Mouse (Mus musculus) E14TG2a.4 (cell line): ENCODE measurements around the gene Xrcc3.

ENCODE experiments used
- H3K27me3 ChIP-seq: 2 replicates; pipeline ENCODE4 v1.6.1; 2014; ENCODE audit warnings: low read length, control low read depth; ENCODE audit not compliant: insufficient read depth
- H3K36me3 ChIP-seq: 2 replicates; pipeline ENCODE4 v1.6.1; 2014; ENCODE audit warnings: low read length, control low read depth; ENCODE audit not compliant: insufficient read depth
- H3K4me1 ChIP-seq: replicated peaks from 2 replicates; pipeline ENCODE4 v1.6.1; 2014; ENCODE audit warnings: low read depth, low read length, control low read depth
- H3K4me3 ChIP-seq: replicated peaks from 2 replicates; pipeline ENCODE4 v1.5.1; 2014; ENCODE audit warnings: mild to moderate bottlenecking, low read length
- H3K9me3 ChIP-seq: 2 replicates; pipeline ENCODE4 v1.6.1; 2014; ENCODE audit warnings: low read length, control low read depth
- CTCF ChIP-seq: conservative IDR thresholded peaks from 2 replicates; pipeline ENCODE4 v1.5.1; 2014; ENCODE audit warnings: low read length
- NANOG ChIP-seq: IDR thresholded peaks from 2 replicates; pipeline ENCODE4 v1.6.1; 2014; ENCODE audit warnings: borderline replicate concordance, low read length, mixed read lengths
- POU5F1 ChIP-seq: IDR thresholded peaks from 2 replicates; pipeline ENCODE4 v1.6.1; 2014; ENCODE audit warnings: low read length, borderline replicate concordance

Gene Xrcc3

DNA sequence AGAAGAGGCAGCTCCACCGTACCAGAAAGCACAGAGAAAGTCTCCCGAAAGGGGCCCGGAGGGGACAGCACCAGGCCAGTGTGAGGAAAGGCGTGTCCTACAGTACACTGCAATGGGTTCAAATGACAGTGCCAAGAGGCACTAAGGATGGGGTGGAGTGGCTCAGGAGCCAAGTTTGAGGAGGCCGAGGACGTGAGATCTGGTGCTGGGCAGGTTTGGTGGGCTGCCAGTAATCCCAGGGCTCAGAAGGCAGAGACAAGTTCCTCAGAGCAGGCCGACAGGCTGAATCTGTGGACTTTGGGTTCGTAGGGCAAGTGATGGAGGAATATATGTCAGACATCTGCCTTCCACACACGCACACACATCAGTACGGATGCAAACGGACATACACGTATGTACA is 1.1 kb downstream of the Xrcc3 start:
- peak overlapping the region; percentile 98 for H3K4me3 ChIP-seq
- H3K4me1 ChIP-seq, result peaks cover 74% of the 10 kb centered on the region
- H3K36me3 ChIP-seq, result peaks cover 47% of the 10 kb centered on the region
- TF ChIP-seq CTCF (no peak), POU5F1 (no peak), NANOG (no peak)
- H3K9me3 ChIP-seq, result no peaks in the 10 kb centered on the region
- no peaks in the 10 kb centered on the region; the same call in 1 of the 2 replicates for H3K27me3 ChIP-seq

DNA sequence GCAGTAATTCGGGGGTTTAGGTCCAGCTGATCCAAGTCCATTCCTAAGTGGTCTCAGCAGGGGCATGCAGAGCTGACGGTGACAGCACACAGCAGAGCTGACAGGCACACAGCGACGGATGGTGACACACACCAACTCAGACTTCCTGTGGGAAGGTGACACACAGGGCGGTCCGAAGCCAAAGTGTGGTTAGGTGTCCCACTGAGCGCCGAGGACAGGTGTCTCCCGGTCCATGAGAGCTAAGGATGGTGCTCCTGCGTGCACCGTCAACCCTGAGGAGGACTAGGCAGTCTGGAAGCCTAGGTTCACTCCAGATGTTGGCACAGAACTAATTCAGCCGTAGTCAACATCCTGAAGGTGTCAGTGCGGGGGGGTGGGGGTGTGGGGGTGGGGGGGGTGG is 1.6 kb downstream of the Xrcc3 start:
- no peak overlapping the region for H3K4me3 ChIP-seq
- H3K36me3 ChIP-seq, result peaks cover 52% of the 10 kb centered on the region
- TF ChIP-seq CTCF (no peak), NANOG (no peak), POU5F1 (no peak)
- H3K27me3 ChIP-seq, result no peaks in the 10 kb centered on the region; the same call in 1 of the 2 replicates
- no peaks in the 10 kb centered on the region for H3K9me3 ChIP-seq
- H3K4me1 ChIP-seq, result peaks cover 73% of the 10 kb centered on the region

DNA sequence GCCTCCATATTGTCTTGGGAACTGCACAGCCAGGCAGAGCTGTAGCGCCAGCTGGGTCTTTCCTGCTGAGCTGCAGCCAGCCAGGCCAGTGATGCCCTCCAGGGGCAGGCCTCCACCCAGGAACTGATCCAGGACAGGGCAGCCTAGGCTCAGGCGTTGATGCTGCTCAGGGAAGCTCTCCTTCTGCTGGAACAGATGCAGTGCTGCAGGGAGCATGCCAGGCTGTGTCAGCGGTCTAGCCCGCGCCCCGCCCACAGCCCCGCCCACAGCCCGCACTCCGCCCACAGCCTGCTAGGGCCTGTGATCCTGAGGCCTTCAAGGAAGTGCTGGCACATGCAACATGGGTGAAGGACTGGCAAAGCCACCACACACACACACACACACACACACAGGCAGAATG is 3.9 kb downstream of the Xrcc3 start:
- H3K36me3 ChIP-seq, result peaks cover 72% of the 10 kb centered on the region
- H3K27me3 ChIP-seq, result no peaks in the 10 kb centered on the region; the same call in 1 of the 2 replicates
- 0 out of 2 replicates have a peak overlapping the region, but pooled peaks have one; percentile 26 for H3K4me3 ChIP-seq
- H3K9me3 ChIP-seq, result no peaks in the 10 kb centered on the region
- H3K4me1 ChIP-seq, result peaks cover 62% of the 10 kb centered on the region
- TF ChIP-seq CTCF (no peak), NANOG (no peak), POU5F1 (no peak)

DNA sequence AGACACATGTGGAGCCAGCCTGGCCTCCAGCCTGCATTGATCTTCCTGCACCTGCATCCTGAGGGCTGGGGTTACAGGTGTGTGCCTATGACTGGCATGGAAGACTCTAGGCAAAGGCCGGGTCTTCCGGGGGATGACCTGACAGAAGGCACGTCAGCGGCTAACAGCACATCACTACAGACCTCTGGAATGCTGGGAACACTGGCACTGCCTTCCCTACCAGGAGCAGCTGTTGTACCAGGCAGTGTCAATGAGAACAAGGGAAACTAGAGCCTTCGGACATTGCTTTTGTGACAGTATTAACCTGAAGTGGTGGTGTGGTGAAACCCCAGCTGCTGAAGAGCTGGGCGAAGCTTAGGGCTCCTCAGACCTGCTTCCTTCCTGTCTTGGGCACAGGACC is 4.9 kb downstream of the Xrcc3 start:
- no peak for TF ChIP-seq POU5F1
- TF ChIP-seq NANOG, result no peak
- no peak for TF ChIP-seq CTCF
- Histone ChIP-seq H3K36me3 (peaks cover 82% of the 10 kb centered on the region), H3K4me1 (peaks cover 60% of the 10 kb centered on the region), H3K27me3 (no peaks in the 10 kb centered on the region; the same call in 1 of the 2 replicates), H3K9me3 (no peaks in the 10 kb centered on the region), H3K4me3 (no peak overlapping the region)

DNA sequence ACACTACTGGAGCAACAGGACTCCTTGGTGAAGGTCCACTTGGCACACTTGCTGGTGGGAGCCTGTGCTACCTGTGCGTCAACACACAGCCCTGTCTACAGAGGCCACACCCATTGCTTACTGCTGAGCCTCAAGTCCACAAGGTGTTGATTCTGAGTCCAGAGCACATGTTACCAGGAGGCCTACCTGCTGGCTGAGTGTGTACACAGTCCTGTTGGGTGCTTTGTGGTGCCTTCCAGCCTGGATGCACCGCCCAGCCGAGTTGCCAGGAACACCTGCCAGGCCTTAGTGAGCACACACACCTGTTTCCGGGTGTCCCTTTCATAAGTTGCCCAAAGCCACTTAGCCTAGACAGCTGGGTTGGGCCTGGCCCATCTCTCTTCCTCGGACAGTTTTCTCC is 10.1 kb downstream of the Xrcc3 start:
- H3K4me1 ChIP-seq, result peaks cover 39% of the 10 kb centered on the region
- no peaks in the 10 kb centered on the region for H3K9me3 ChIP-seq
- no peaks in the 10 kb centered on the region for H3K27me3 ChIP-seq
- no peak for TF ChIP-seq CTCF
- no peak overlapping the region for H3K4me3 ChIP-seq
- H3K36me3 ChIP-seq, result peaks cover 97% of the 10 kb centered on the region

DNA sequence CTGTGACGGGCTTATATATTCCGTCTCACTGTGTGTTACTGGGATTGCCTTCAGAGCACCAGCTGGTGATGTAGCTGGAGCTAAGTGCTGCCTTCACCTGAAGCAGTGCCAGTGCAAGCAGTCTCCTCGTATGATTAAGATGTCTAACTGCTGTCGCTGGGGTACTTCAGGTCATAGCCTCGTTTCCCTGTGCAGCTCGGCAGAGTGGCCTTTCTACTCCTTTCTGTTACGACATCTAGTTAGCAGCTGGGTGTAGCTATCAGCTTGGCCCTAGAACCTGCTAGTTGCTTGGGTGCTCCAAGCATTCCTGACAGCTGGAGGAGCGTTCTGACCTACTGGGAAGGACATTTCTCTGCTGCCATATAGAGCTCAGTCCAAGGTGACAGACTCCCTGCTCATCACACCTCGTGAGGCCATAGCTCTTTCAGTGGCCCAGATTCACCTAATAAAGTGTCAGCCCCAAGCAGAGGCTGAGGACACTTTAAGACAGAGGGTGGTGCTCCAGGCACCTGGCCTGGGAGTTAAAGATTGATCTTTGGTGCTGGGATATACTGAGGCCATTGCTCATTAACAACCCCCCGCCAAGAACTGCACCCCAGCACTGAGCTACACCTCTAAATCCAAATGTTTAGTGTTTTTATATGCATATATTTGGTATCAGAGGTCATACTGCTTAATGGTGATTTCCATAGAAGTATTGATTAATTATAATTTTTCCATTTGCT is 13.1 kb downstream of the Xrcc3 start:
- Histone ChIP-seq H3K4me3 (no peak overlapping the region), H3K9me3 (no peaks in the 10 kb centered on the region)
- no peak for TF ChIP-seq NANOG
- TF ChIP-seq CTCF, result no peak
- TF ChIP-seq POU5F1, result no peak

DNA sequence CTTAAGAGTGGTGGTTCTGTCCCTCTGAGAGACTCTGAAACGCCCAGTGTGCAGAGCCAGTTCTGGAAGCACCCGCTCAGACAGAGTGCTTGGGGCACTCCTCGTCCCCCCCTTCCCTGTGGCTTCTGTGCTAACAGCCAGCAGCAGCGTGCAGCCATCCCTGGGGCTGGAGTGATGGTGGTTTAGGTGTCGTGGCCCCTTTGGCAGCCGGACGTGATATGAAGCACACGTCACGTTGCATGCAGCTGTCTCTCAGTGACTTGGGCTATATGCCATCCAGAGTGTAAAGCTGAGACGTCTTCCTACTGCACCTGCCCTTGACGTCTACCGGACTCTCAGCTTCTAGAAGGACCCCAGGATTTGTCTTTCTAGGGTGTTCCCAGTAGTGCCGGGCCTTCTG is 15.2 kb downstream of the Xrcc3 start:
- H3K27me3 ChIP-seq, result no peaks in the 10 kb centered on the region
- no peak overlapping the region for H3K4me3 ChIP-seq
- peaks cover 56% of the 10 kb centered on the region for H3K4me1 ChIP-seq
- H3K36me3 ChIP-seq, result peaks cover 88% of the 10 kb centered on the region
- no peaks in the 10 kb centered on the region for H3K9me3 ChIP-seq
- TF ChIP-seq POU5F1, result no peak
- no peak for TF ChIP-seq CTCF
- TF ChIP-seq NANOG, result no peak

More for the DNA sequence above, 13.1 kb downstream of the Xrcc3 start:
- peaks cover 93% of the 10 kb centered on the region for H3K36me3 ChIP-seq
- no peaks in the 10 kb centered on the region for H3K27me3 ChIP-seq
- H3K4me1 ChIP-seq, result peaks cover 42% of the 10 kb centered on the region

DNA sequence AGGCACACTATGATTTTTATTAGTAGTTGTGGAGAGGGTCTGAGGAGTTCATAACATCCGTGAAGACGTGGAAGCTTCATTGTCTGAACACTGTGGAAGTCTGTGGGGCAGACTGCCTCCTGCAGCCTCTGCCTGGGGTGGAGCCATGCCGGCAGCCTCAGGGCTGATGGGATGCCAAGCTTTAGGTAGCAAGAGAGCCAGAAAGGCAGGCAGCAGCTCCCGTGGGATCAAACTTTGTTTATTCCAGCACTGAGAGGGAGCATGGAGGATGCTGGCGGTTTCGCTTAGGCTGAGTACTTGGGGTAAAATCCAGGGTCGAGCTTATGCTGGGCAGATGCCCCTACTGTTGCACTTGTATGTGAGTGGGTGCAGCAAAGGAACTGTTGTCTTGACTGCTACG is 16.4 kb downstream of the Xrcc3 start:
- TF ChIP-seq NANOG (no peak), POU5F1 (no peak), CTCF (no peak)
- no peaks in the 10 kb centered on the region for H3K9me3 ChIP-seq
- H3K36me3 ChIP-seq, result peaks cover 87% of the 10 kb centered on the region
- no peaks in the 10 kb centered on the region for H3K27me3 ChIP-seq
- peaks cover 57% of the 10 kb centered on the region for H3K4me1 ChIP-seq
- peak overlapping the region; percentile 35 for H3K4me3 ChIP-seq

DNA sequence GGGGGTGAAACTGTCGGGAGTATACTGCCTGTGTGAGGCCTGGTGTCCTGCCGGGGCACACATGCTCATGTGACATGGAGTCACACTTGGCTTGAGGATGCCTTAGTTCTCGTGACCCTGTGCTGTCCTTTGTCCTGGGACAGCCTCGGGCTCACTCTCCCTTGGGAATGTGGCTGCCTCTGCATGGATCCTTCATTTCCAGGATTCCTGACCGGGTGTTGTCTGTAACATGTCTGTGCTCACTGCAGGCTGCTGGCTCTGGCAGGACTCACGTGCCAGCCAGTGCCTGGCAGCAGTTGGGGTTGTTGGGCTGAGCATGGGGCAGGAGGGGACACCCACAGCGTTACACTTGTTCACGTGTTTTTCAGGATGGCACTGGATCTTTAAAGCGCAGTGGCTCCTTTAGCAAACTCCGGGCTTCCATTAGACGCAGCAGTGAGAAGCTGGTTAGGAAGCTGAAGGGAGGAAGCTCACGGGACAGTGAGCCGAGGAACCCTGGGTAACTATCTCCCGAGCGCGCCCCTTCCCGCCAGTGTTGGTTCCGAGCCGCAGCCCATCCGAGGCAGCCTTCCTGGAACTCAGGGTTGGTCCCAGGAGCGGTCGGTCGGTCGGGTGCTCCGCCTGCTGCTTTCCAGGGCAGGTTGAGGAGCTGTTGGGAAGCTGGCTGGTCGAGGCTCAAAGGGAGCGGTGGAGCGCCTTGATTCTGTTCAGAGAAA is 18.3 kb downstream of the Xrcc3 start:
- H3K4me1 ChIP-seq, result peaks cover 58% of the 10 kb centered on the region
- TF ChIP-seq CTCF (no peak), POU5F1 (no peak), NANOG (no peak)

More for the DNA sequence above, 18.3 kb downstream of the Xrcc3 start:
- Histone ChIP-seq H3K9me3 (no peaks in the 10 kb centered on the region), H3K36me3 (peaks cover 87% of the 10 kb centered on the region), H3K27me3 (no peaks in the 10 kb centered on the region), H3K4me3 (peak overlapping the region; percentile 60)
